Mouse (Mus musculus): Measurements from ENCODE around the gene Sdk1. TPM values are rescaled to one million over a fixed set of nuclear protein-coding genes. Genes with fewer than 3 reads are reported as not detected.
A peak's percentile ranks its signal among the peaks of the same experiment; 100 is the strongest.

Gene Sdk1
- polyA plus RNA-seq, 1 experiment from 2014 or later = 3.6 TPM

DNA sequence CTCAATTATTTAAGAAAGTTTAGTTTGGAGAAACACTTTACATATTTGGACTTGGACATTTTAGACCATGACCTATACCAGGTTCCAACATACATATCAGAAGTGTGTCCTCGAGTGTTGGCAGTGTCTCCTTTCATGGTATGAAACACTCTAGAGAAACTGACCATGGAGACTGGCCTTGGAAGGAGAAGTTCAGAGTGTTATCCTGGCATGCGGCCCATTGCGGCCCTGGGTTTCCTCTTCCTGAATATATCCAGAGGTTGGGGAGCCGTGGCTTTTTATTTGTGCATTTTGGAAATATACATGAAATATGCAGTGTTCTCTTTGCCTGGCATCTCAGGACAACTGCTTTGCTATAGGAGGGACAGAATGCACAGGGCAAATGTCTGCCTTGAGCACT lies 552.6 kb downstream of the Sdk1 start:
- no peaks in the 10 kb centered on the region for H3K36me3 ChIP-seq
- H3K9ac ChIP-seq = no peak overlapping the region
- H3K9me3 ChIP-seq = no peaks in the 10 kb centered on the region
- no peak for ATAC-seq (ENCODE audit: insufficient read depth, low FRiP score, low read depth)
- no peaks in the 10 kb centered on the region for H3K4me1 ChIP-seq
- no peaks in the 10 kb centered on the region for H3K27me3 ChIP-seq (replicated peaks)
- WGBS = 90% methylated on average over 4 of the region's 4 CpGs
- no peak overlapping the region for H3K4me3 ChIP-seq (replicated peaks)
- H3K4me2 ChIP-seq = no peak overlapping the region
- H3K27ac ChIP-seq = no peak overlapping the region

DNA sequence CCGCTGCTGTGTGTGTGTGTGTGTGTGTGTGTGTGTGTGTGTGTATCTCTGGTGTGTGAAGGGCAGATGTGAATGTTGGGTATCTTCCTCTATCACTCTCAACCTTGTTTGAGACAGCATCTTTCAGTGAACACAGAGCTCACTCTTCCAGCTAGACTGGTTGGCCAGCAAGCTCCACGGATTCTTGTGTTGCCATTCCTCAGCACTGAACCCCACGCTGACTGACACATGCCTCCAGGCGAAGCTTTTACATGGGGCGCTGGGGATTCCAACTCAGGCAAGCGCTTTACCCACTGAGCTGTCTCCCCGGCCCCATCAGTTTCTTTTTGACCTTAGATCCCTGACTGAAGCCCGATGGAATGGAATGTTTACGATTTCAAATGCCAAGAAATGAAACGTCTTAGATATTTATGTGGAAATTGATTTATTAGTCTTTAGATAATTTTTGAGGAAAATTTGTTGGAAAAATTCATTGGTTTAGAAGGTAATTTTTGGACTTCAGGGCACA lies 582.6 kb downstream of the Sdk1 start:
- H3K27me3 ChIP-seq (replicated peaks) = no peaks in the 10 kb centered on the region
- H3K4me1 ChIP-seq = no peaks in the 10 kb centered on the region
- WGBS = 46% methylated on average over 10 of the region's 10 CpGs

DNA sequence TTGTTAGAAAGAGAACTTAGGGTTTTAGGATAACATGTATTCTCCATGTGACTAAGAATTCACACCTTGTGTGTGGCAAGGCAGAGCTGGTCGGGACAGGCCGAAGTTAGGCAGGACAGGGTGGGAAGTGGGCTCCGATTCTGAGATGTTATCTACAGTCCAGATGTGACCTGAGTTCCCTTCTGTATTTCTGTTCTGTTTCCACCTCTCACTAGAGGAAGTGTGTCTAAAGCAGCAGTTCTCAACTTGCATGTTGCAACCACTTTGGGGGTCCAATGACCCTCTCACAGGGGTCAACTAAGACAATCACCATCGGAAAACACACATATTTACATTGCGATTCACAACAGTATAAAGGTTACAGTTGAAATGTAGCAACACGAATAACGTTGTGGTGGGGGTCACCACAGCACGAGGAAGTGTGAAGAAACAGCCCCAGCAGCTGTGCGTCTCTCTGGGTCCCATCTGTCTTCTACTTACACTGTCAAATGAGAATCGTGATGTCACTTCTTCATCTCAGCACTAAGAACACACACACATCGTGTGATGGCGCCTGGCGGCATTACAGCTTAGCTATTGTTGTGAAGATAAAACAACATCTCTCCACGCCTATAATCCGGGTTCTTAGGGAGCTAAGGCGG lies 583.6 kb downstream of the Sdk1 start:
- no peak for ATAC-seq (ENCODE audit: insufficient read depth, low FRiP score, low read depth)
- no peaks in the 10 kb centered on the region for H3K9me3 ChIP-seq
- no peaks in the 10 kb centered on the region for H3K4me1 ChIP-seq
- H3K9ac ChIP-seq = no peak overlapping the region
- no peaks in the 10 kb centered on the region for H3K27me3 ChIP-seq (replicated peaks)
- H3K27ac ChIP-seq = no peak overlapping the region
- no peak overlapping the region for H3K4me2 ChIP-seq
- no peak overlapping the region for H3K4me3 ChIP-seq (replicated peaks)
- H3K36me3 ChIP-seq = no peaks in the 10 kb centered on the region
- WGBS = 64% methylated on average over 16 of the region's 16 CpGs

More for the DNA sequence above, 582.6 kb downstream of the Sdk1 start:
- Histone ChIP-seq H3K4me2 (no peak overlapping the region), H3K9ac (no peak overlapping the region), H3K4me3 (replicated peaks) (no peak overlapping the region), H3K27ac (no peak overlapping the region), H3K9me3 (no peaks in the 10 kb centered on the region), H3K36me3 (no peaks in the 10 kb centered on the region)
- no peak for ATAC-seq (ENCODE audit: insufficient read depth, low FRiP score, low read depth)

DNA sequence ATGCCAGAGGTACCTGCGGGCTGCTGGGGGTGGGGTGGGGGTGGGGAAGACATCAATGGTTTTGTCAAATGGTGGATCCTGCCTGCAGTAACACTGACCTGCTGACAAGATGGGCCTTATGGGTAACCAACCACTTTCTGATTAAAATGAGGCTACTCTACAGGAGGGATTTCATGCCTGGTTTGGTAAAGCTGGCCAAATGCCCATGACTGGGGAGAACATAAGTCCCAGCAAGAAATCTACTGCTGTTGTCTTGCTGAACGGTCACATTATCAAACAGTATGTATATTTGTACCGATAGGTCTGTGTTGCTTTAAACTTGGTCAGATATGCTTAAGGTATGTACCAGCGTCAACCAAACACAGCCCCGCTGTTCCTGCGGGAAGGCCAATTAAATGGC lies 594.3 kb downstream of the Sdk1 start:
- no peak for ATAC-seq (ENCODE audit: insufficient read depth, low FRiP score, low read depth)
- WGBS = 63% methylated on average over 6 of the region's 6 CpGs

DNA sequence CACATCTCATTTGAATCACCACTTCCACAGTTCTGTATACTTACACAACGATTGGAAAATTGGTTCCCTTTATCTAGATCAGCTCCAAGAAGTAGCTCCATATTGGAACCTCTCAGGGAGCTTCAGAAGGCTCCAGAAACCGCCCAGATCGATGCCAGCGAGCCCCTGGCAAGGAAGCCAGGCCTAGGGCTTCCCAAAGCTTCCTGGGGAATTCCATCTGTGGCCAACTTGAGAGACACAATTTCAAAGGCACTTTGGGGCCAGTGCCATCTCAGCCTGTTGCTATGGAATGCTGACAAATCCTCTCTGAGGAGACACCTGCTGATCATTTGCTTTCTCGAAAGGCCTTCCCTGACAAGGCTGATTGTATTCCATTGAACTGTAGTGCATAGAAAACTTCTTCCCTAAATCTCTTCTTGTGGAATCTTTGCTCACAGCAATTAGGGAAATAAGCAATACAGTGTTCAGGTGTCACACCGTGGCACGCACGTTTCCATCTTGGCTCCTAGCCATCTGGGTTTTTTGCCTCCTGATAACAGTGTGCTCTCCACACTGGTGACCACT lies 595.7 kb downstream of the Sdk1 start:
- Histone ChIP-seq H3K4me1 (no peaks in the 10 kb centered on the region), H3K36me3 (no peaks in the 10 kb centered on the region), H3K9ac (no peak overlapping the region), H3K4me2 (no peak overlapping the region), H3K27ac (no peak overlapping the region), H3K9me3 (no peaks in the 10 kb centered on the region), H3K27me3 (replicated peaks) (no peaks in the 10 kb centered on the region), H3K4me3 (replicated peaks) (no peak overlapping the region)
- no peak for ATAC-seq (ENCODE audit: insufficient read depth, low FRiP score, low read depth)
- WGBS = 61% methylated on average over 8 of the region's 8 CpGs

More for the DNA sequence above, 594.3 kb downstream of the Sdk1 start:
- Histone ChIP-seq H3K36me3 (no peaks in the 10 kb centered on the region), H3K4me2 (no peak overlapping the region), H3K4me3 (replicated peaks) (no peak overlapping the region), H3K9me3 (no peaks in the 10 kb centered on the region), H3K4me1 (no peaks in the 10 kb centered on the region), H3K27me3 (replicated peaks) (no peaks in the 10 kb centered on the region), H3K27ac (no peak overlapping the region), H3K9ac (no peak overlapping the region)

DNA sequence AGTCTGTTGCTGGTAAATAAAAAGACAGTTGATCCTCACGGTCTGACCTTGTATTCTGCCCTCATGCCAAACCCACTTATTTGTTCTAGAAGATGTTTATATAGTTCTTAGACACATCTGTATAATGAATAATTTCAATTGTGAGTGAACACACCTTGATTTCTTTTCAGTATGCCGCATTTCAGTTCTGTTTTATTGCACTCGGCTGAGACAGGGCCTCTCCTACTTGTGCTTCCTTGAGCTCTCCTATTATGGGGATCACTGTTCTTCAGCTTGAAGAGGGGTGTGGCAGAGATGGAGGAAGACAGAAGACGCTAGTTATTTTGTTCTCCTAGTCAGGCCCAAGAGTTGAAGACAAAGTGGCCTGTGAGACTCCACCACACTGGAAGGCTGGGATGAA lies 603.4 kb downstream of the Sdk1 start:
- ATAC-seq (ENCODE audit: insufficient read depth, low FRiP score, low read depth) = no peak
- Histone ChIP-seq H3K9me3 (no peaks in the 10 kb centered on the region), H3K4me3 (replicated peaks) (no peak overlapping the region), H3K4me2 (no peak overlapping the region), H3K9ac (no peak overlapping the region), H3K27ac (no peak overlapping the region), H3K27me3 (replicated peaks) (no peaks in the 10 kb centered on the region), H3K4me1 (no peaks in the 10 kb centered on the region), H3K36me3 (no peaks in the 10 kb centered on the region)
- 52% methylated on average over 4 of the region's 4 CpGs for WGBS

DNA sequence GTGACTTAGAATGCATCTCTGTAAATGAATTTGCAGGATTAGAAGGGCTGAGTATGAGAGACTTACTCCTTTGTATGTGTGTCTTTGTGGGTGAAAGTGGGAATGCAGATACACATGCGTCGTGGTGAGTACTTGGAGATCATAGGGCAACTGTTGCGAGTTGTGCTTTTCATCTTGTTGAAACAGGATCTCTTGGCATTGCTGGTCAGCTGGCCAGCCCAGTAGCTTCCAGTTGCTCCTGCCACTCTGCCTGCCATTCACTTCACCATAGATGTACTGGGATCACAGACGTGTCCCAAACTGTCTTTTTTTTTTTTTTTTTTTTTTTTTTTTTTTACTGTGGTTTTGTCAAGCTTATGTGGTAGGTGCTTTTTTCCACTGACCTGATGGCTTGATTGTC lies 606.4 kb downstream of the Sdk1 start:
- Histone ChIP-seq H3K36me3 (no peaks in the 10 kb centered on the region), H3K27me3 (replicated peaks) (no peaks in the 10 kb centered on the region), H3K9ac (no peak overlapping the region), H3K4me1 (peaks cover 6% of the 10 kb centered on the region; the same call in 1 of the 2 replicates), H3K9me3 (no peaks in the 10 kb centered on the region), H3K27ac (no peak overlapping the region), H3K4me3 (replicated peaks) (no peak overlapping the region), H3K4me2 (no peak overlapping the region)
- 85% methylated on average over 4 of the region's 4 CpGs for WGBS
- no peak for ATAC-seq (ENCODE audit: insufficient read depth, low FRiP score, low read depth)

DNA sequence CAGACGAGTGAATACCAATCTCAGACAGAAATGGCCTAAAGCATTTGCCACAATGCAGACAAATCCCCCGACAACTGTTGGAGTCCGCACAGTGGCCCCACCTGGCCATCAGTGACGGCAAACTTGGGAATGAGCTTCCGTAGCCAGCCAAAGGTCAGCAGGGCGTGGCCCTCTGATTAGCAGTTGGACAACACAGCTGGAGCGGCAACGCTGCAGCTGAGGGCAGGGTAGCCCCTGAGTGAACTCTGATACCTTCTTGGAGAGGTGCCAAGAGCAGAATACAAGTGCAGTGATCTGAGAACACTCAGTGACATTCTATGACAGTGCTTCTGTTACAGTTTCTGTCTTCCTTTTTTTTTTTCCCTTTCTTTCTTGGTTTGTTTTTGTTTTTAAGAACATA lies 610.9 kb downstream of the Sdk1 start:
- WGBS = 23% methylated on average over 8 of the region's 8 CpGs
- Histone ChIP-seq H3K27ac (no peak overlapping the region), H3K27me3 (replicated peaks) (no peaks in the 10 kb centered on the region), H3K4me1 (peaks cover 6% of the 10 kb centered on the region; the same call in 1 of the 2 replicates), H3K9me3 (no peaks in the 10 kb centered on the region), H3K4me2 (no peak overlapping the region), H3K9ac (no peak overlapping the region), H3K4me3 (replicated peaks) (no peak overlapping the region), H3K36me3 (no peaks in the 10 kb centered on the region)
- ATAC-seq (ENCODE audit: insufficient read depth, low FRiP score, low read depth) = peak; percentile 81

DNA sequence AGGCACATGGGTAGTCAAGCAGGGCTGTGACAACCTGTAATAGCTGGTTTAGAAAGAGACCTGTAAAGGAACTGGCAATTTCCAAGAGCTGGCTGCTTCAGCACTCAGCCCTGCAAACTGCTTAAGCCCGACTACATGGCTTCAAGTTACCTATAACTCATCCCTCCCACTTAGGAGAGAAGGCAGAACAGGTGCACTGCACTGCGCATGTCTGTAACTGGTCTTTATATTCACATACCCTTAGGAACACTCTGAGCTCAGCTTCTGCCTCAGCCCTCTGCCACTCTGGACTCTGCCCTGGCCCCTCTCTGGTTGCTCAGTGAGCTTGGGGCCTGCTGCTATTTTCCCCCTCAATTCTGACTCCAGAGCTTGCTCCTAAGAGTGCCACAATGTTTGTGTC lies 615.2 kb downstream of the Sdk1 start:
- no peaks in the 10 kb centered on the region for H3K27me3 ChIP-seq (replicated peaks)
- H3K36me3 ChIP-seq = no peaks in the 10 kb centered on the region
- H3K9ac ChIP-seq = no peak overlapping the region
- no peaks in the 10 kb centered on the region for H3K9me3 ChIP-seq
- no peak overlapping the region for H3K4me2 ChIP-seq
- no peak overlapping the region for H3K4me3 ChIP-seq (replicated peaks)
- no peak overlapping the region for H3K27ac ChIP-seq
- WGBS = 83% methylated on average over 2 of the region's 2 CpGs
- H3K4me1 ChIP-seq = peaks cover 6% of the 10 kb centered on the region; the same call in 1 of the 2 replicates
- no peak for ATAC-seq (ENCODE audit: insufficient read depth, low FRiP score, low read depth)

DNA sequence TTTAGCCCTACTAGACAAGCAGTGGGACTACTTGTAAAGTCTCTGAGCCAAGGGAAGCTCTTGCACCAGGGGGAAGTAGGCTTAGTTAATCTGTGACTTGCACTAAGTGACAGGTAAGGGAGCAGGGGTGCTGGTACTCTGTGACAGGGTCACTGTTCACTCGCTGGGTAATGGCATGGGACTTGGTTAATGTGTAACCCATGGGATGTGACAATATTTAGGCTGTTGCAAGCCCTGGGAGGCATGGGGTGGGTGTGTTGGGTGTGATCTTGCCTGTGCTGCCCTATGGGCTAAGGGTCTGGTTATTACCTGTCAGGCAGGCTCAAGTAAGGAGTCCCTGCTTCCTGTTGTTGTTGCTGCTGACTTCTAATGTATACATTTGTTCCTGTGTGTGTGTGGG lies 616.5 kb downstream of the Sdk1 start:
- Histone ChIP-seq H3K27me3 (replicated peaks) (no peaks in the 10 kb centered on the region), H3K4me1 (no peaks in the 10 kb centered on the region), H3K4me2 (no peak overlapping the region), H3K36me3 (no peaks in the 10 kb centered on the region), H3K27ac (no peak overlapping the region), H3K9me3 (no peaks in the 10 kb centered on the region), H3K9ac (no peak overlapping the region), H3K4me3 (replicated peaks) (no peak overlapping the region)
- 82% methylated on average over 1 of the region's 1 CpGs for WGBS
- peak; percentile 72 for ATAC-seq (ENCODE audit: insufficient read depth, low FRiP score, low read depth)

DNA sequence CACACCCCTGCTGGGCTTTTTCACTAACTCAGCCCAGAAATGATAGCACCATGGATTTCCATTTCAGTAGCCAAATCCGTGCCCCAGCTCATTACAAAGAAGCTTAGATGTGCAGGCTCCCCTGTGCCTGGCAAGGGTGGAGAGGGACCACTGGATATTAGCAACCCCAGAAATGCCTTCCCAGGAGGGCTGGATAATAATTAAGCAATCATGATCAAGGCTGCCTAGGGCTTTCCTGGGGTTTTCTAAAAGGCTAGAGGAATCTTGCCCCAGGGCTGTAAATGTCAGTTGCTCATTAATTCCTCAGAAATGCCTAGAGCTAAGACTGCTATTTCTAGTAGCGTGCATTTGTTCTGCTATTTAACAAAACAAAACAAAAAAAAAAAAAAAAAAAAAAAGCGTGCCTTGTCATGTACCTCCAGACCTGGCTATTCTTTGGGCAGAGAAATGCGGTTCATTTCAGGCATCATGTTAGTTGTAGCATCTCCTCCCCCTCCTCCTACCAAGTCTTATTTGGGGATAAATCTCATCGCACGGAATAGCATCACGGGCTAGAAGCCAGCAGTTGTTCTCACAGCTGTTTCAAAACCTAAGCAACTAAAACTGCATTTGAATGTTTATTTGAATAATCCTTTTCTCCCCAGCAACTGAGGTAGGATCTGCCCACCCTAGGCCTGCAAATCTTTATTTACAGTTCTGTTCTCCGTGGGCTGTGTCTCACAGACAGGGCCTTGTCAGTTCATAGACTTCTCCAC lies 617.3 kb downstream of the Sdk1 start:
- 39% methylated on average over 8 of the region's 8 CpGs for WGBS
- H3K9ac ChIP-seq = no peak overlapping the region
- H3K4me2 ChIP-seq = no peak overlapping the region
- H3K36me3 ChIP-seq = no peaks in the 10 kb centered on the region
- no peak overlapping the region for H3K4me3 ChIP-seq (replicated peaks)
- H3K9me3 ChIP-seq = no peaks in the 10 kb centered on the region
- no peaks in the 10 kb centered on the region for H3K27me3 ChIP-seq (replicated peaks)
- no peak for ATAC-seq (ENCODE audit: insufficient read depth, low FRiP score, low read depth)
- no peak overlapping the region for H3K27ac ChIP-seq
- H3K4me1 ChIP-seq = no peaks in the 10 kb centered on the region

DNA sequence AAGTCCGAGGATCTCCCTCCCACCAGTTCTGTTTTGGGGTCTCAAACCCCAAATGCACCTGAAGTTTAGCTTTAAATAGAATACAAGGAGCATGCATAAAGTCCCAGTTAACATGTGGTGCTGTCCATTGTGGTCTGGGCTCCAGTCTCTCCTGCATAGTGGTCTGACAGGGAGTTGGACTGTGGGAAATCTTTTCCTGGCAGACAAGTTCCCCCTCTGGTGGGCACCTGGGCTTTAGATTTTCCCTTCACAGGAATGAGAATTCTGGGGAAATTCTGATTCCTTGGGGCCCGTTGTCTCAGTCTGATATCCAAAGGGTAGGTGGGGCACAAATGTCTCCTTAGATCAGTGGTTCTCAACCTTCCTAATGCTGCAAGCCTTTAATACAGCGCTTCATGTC lies 624.8 kb downstream of the Sdk1 start:
- no peak overlapping the region for H3K4me3 ChIP-seq (replicated peaks)

More for the DNA sequence above, 624.8 kb downstream of the Sdk1 start:
- Histone ChIP-seq H3K27ac (no peak overlapping the region), H3K9ac (no peak overlapping the region), H3K9me3 (no peaks in the 10 kb centered on the region), H3K4me2 (no peak overlapping the region), H3K36me3 (no peaks in the 10 kb centered on the region), H3K4me1 (no peaks in the 10 kb centered on the region), H3K27me3 (replicated peaks) (no peaks in the 10 kb centered on the region)
- 68% methylated on average over 3 of the region's 3 CpGs for WGBS
- ATAC-seq (ENCODE audit: insufficient read depth, low FRiP score, low read depth) = no peak
